Mouse (Mus musculus) thymus, postnatal 25 days (tissue): ENCODE results near the gene Kif6.
A peak's percentile ranks its signal among the peaks of the same experiment; 100 is the strongest.

ENCODE experiments used
- DNase-seq: peaks from one replicate; pipeline ENCODE4 v3.0.0; 2022

Gene Kif6

GRCm38 (mm10) chr17:49614577-49615235 is at the start of gene Kif6:
TSS of gene Kif6 (plus strand) at chr17:49615136.
- peak; percentile 15 for DNase-seq

DNA sequence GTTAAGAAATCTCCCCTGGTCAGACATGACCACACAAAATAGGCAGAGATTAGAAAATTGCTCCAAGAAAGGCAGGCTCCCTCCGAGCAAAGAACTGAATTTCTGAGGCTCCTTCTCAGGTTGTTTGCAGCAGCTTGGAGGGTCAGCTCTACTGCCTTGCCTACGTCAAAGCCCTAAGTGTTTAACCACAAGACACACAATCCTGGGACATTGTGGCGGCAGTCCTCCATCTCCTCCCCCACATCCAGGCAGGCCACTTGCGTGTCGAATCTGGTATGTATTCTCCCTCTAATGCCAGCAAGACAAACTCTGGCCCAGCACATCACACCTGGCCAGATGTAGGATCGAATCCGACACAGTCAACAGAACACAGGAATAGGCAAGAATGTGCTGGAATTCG is 46.2 kb upstream of the Kif6 start:
- no peak for DNase-seq

- DNase-seq: no peak
Observed at GRCm38 (mm10) chr17:49577321-49577720, 37.6 kb upstream of the Kif6 start.

DNA sequence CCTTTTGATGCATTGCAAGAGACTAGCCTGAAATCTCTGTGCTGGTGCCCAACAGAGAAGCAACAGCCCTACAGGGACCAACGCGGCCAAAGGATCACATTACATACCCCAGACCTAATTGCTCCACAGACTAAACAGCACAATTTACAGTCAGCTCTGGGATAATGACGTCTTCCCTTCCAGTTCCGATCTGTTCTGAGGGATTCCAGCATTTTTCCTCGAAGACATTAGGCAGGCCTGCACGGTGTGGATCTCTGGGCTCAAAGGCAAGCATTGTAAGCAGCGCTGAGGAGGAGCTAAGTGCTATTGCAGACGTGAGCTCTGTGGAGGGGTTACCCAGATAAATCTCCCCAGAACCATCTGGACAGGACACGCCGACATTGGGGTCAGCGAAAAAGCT is 32.5 kb upstream of the Kif6 start:
- no peak for DNase-seq

DNA sequence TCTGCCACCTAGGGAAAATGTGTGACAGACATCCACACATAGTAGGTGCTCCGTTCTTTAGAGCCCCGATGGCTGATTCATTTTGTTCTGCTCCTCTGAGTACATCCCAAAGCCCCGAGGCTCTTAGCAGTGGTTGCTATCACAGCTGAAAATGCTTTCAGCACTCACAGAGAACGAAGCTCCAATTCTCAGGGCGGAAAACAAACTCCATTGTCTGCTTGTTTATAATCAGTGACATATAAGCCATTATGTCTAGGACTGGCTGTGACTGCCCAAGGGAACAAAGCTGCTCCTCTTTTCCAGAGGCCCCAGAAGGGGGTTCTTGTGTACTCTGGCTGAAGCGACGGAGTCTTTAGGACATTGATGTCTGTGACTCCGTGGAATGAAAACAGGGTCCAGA is 24.9 kb upstream of the Kif6 start:
- no peak for DNase-seq

- no peak for DNase-seq
Observed at GRCm38 (mm10) chr17:49605397-49605796, 9.5 kb upstream of the Kif6 start.

DNA sequence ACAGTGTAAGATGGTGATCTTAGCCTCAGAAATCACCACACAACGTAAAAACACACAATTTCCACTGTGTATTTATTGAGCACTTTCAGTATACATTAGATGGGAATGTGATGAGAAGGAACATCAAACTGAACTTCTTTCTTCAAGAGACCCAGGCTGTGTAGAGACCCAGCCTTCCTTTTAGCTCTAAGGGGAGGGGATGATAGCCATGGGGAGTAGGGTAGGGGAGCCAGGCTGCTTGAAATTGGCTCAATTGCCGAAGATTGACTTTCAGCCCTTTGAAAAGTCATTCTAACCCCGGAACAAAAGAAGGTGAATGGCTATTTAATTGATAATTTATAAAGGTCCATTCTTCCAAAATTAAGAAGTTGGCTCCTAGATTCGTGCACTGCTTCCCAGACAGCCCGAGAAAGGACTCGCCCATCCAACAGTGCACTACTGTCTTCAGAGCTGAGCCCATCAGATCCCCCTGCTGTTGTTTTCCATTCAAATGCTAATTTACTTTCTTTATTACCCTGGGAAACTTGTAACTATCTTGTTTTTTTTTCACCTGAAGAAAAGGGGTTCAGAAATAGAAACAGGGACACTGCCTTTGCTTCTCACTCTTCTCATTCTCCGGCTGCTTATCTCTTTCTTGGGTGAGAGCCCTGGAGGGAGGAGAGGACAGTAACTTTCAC is 7.4 kb upstream of the Kif6 start:
- DNase-seq: no peak

DNA sequence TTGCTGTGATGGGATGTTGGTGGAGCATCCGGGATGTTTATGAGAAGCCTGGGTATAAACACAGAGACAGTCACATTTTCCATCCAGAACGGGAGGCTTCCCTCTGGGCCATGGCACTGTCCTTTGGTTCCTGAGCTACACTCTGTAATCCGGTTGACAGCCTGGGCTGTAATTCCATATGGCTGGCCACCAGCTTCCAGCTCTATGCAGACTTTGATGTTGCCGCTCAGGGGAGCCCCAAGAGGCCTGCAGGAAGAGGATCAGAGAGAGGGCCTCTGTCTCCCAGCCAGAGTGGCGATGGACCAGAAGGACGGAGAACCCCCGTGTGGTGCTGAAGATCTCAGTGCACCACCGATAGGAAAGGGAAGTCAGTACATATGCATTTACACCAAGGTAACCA is 4.6 kb upstream of the Kif6 start:
- no peak for DNase-seq

DNA sequence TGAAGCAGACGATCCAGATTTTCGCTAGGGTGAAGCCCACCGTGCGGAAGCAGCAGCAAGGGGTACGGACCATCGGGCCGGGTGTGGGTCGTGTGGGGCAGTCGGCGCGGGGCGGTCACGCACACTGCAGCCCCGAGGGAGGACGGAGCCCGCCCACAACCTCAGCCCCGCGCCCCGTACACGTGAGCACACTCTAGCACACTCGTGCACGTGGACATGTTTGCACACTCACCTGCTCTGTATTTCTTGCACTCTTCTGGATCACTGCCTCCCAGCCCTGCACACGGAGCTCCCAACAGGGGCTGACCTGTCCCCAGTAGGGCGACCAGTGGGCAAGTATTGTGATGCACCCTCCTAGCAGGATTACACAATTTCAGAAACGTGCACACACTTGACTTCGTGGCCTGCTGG is 310 bp downstream of the Kif6 start:
- DNase-seq: no peak

- DNase-seq: no peak
Observed at GRCm38 (mm10) chr17:49624572-49624971, 9.6 kb downstream of the Kif6 start.

DNA sequence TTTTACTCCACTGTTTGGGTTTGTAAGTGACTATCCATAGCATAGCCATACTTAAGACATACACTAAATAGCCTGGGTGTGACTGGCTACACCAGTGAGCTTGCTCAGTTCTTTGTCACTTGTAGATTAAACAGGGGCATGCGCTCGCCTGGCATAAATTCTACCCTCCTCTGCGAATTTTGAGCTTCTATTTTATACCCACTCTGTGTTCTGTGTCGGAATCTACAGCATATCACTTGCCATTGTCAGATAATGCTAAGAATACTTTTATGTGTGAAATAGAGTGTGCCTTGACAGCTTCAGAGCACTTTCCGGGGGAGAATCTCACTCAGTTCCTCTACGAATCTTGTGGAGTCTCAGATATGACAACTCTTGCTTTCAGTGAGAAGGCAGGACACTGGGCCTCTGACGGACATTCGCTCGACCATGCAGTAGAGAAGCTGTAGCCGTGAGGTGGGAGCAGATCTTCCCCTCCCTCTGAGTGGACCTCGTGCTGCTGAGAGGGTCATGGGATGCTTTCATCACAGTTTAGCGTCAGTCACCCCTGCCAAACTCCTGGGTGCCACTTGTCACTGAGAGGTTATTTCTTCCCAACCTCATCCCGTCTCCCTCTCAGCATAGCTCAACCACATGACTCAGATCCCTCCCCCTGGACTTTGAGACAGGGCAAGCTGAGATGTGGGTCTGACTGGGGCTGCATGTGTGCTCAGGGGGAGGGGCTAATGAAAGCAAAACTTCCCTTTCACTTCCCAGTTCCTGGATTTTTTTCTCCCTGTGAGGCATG is 12.3 kb downstream of the Kif6 start:
- no peak for DNase-seq

- no peak for DNase-seq
Observed at GRCm38 (mm10) chr17:49628875-49629274, 13.9 kb downstream of the Kif6 start.

DNA sequence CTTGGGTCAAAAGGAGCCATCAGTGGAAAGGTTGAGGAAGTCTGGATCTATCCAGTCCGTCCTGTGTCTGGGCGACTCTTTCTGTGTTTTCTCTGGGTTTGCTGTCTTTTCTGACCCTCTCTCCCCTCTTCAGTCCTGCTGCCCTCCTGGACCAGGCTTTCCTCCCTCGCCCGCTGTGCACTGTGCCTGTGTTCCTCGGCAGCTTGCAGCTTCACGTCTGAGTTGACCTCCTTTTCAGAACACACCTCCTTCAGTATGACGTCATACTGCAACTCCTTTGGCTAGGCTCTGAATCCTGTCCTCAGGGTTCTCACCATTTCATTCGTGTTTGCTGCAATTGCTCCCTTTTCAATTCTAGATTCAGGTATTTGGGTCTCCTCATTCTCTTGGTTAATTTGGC is 18.1 kb downstream of the Kif6 start:
- no peak for DNase-seq

DNA sequence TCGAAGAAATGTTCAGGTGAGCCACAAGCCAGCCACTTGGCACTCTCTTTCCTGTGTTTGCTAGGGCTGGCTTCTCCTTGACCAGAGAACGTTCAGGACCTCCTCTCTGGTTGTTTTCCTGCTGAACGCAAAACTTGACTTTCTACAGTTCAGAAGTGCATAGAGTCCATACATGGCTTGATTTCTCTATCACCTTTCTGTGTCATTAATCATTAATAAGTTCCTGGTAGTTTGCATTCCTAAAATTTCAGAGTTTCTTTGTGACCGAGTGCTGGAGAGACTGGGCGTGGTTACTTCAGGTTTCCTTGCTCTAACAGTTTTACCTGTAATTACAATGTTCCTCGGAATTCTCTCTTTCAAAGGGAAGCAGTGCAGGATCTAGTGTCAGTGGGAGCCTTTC is 27.0 kb downstream of the Kif6 start:
- DNase-seq: no peak

- no peak for DNase-seq
Observed at GRCm38 (mm10) chr17:49642336-49642735, 27.4 kb downstream of the Kif6 start.

- DNase-seq: no peak
Observed at GRCm38 (mm10) chr17:49642889-49643490, 28.1 kb downstream of the Kif6 start.

- no peak for DNase-seq
Observed at GRCm38 (mm10) chr17:49646267-49646666, 31.3 kb downstream of the Kif6 start.

GRCm38 (mm10) chr17:49648970-49649369 is 34.0 kb downstream of the Kif6 start:
- DNase-seq: no peak

DNA sequence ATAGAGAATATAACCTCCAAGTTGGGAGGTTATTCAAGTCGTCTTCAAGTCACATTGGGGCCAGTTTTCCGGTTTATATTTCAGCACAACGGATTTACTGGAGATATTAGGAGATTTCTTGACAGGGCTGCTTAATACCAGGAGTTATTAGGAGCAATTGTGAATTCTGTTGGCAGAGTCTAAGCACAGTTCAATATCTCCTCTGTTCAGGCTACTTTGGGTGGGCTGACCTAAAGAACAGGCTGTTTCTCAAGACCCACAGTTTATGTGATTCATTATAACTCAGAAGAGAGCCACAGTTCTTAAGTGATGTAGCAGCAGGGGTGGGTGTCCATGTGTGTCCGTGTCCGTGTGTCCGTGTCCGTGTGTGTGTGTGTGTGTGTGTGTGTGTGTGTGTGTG is 34.5 kb downstream of the Kif6 start:
- DNase-seq: no peak

DNA sequence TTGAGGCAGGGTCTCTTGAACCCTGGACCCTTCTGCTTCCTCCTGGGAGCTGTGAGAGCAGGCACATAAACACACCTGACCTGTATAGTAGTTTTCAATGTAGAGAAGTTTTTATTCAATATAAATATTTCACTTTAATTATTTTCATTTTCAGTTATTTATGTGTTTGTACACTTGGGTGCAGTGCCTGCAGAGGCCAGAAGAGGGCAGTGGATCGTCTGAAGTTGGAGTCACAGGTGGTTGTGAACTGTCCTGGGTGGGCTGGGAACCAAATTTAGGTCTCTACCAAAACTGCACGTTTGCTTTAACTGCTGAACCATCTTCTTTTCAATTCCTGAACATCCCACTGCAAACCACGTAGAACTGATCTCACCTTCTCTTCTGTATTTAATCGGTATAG is 35.4 kb downstream of the Kif6 start:
- no peak for DNase-seq

DNA sequence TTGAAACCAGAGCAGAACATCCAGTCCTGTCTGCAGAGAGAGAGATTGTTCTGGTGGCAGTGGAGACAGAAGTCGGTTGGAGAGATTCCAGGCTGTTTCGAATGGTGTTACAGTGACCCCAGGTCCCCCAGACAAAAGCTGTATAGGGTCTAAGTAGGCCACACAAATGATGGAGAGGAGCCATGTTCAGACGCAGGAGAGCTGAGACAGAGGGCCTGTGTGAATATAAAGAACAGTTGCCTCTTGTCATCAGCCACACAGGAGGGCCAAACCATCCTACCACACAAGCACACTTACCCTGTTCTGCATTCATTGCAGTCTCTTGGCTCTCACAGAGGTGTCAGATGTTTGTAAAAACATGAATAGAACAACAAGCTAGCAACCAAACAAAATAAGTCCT is 37.4 kb downstream of the Kif6 start:
- DNase-seq: no peak

DNA sequence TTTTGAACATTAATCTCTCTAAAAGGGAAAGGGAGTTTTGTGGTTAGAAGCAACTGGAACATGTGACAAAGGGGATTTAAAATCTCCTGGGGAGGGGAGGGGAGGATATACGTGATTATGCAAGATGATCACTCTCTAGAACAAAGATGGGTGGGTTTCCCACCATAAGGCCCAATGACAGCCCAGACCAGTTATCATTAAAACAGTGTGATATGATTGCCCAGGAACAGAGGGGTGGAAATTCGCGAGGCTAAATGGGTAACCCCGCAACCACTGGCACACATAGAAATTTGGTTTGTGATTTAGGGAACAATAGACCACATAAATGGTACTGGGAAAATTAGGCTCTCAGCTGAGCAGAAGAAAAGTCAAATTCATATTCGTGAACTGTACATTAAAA is 37.9 kb downstream of the Kif6 start:
- DNase-seq: no peak

- DNase-seq: no peak
Observed at GRCm38 (mm10) chr17:49661626-49662025, 46.7 kb downstream of the Kif6 start.

DNA sequence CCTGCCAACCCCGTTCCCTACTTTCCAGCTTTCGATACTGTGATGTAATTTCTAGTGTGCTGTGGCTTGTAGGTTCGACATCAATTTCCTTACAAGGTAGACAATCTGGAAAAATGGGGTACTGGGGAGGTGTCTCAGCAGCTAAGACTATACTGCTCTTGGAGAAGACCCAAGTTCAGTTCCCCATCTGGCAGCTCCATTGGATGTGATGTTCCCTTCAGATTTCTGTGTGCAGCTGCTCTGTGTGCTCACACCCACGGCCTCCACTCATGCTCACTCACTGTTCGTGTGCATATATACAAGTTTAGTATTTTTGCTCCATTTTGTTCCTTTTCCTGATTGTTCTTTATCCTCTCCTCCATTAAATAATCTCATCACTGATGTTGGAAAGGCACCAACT is 51.8 kb downstream of the Kif6 start:
- no peak for DNase-seq
